Mouse (Mus musculus) ES-E14 (cell line): ENCODE measurements around the gene Wdr74.

ENCODE experiments used
- CHD2 ChIP-seq: IDR thresholded peaks from 2 replicates; pipeline ENCODE4 v1.6.1; 2014; ENCODE audit warnings: mild to moderate bottlenecking, low read depth, low read length, inconsistent platforms
- HCFC1 ChIP-seq: IDR thresholded peaks from 2 replicates; pipeline ENCODE4 v1.6.1; 2012; ENCODE audit warnings: low read length, inconsistent platforms, borderline replicate concordance; ENCODE audit not compliant: insufficient read depth
- MAFK ChIP-seq: IDR thresholded peaks from 2 replicates; pipeline ENCODE4 v1.6.1; 2014; ENCODE audit warnings: mild to moderate bottlenecking, low read depth, low read length, inconsistent platforms; ENCODE audit not compliant: insufficient read depth
- ZNF384 ChIP-seq: IDR thresholded peaks from 2 replicates; pipeline ENCODE4 v1.6.1; 2012; ENCODE audit warnings: low read depth, low read length, inconsistent platforms

DNA sequence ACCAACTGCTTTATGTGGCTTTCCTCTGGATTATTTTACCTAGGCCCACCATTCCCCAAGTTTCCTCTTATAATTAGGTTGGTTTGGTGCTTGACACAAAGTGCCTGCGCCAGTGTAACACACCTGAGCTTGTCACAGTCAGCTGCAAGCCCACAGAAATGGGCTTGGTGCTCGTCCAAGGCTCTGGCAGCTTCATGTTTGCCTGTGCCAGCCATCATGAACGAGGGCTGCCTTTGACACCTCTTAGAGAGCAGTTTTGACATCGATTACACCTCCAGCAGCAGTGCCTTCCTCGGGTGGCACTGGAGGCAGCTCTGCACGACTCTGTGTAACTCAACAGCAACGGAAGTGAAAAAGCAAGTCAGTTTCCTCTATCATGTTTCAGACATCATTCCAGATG, 54.5 kb downstream of the Wdr74 start:
- TF ChIP-seq CHD2 (no peak), MAFK (no peak), ZNF384 (no peak), HCFC1 (no peak)
